28 mouse cellular contexts compared by ENCODE assay signal in genomic region chr4:150842045-150842444, GRCm38 (mm10).
"Had no signal": no experiment of that assay in that cellular context is flagged by ENCODE, and none has a peak within 500 bp of the region (broad histone marks: within the 10 kb centered on the region; RNA-seq: fewer than 3 reads in every experiment).

No protein-coding gene starts in this region.

- H3K9me3 ChIP-seq: heart, embryonic 13.5 days; heart, embryonic 15.5 days; hindbrain, embryonic 10.5 days; hindbrain, embryonic 12.5 days; intestine, embryonic 15.5 days; limb, embryonic 13.5 days; limb, embryonic 15.5 days; liver, embryonic 12.5 days had no signal

- H3K9ac ChIP-seq: heart, embryonic 13.5 days; heart, embryonic 15.5 days; hindbrain, embryonic 12.5 days; hindbrain, embryonic 14.5 days; intestine, embryonic 15.5 days; limb, embryonic 13.5 days; limb, embryonic 15.5 days; liver, embryonic 12.5 days; liver, embryonic 14.5 days had no signal

- DNase-seq: gastrocnemius, postnatal 14 days; gastrocnemius, postnatal 36 days; heart, adult 11 months; heart, adult 2 months; heart, postnatal 14 days; heart, postnatal 4 days; kidney, adult 18-20 months; kidney, adult 8-10 months; kidney, postnatal 14 days; kidney, postnatal 36 days; layer of hippocampus, adult 9-11 months; layer of hippocampus, postnatal 36 days; left cerebral cortex, postnatal 4 days had no signal

- ATAC-seq: hindbrain, embryonic 16.5 days; inflammation-experienced regulatory T-cells, adult 6 months; intestine, embryonic 15.5 days; intestine, postnatal 0 days; liver, embryonic 12.5 days had no signal

- H3K4me1 ChIP-seq: intestine, embryonic 15.5 days; limb, embryonic 13.5 days; liver, embryonic 12.5 days had no signal

- H3K36me3 ChIP-seq: heart, embryonic 13.5 days; heart, embryonic 15.5 days; hindbrain, embryonic 10.5 days; hindbrain, embryonic 12.5 days; intestine, embryonic 15.5 days; limb, embryonic 13.5 days; limb, embryonic 15.5 days; liver, embryonic 12.5 days had no signal

- H3K4me2 ChIP-seq: heart, embryonic 11.5 days; heart, embryonic 13.5 days; heart, embryonic 15.5 days; hindbrain, embryonic 12.5 days; hindbrain, embryonic 14.5 days; intestine, embryonic 15.5 days; limb, embryonic 13.5 days; limb, embryonic 15.5 days; liver, embryonic 12.5 days had no signal

- H3K27ac ChIP-seq: heart, adult 2 months; heart, embryonic 13.5 days; heart, embryonic 15.5 days; hindbrain, embryonic 10.5 days; hindbrain, embryonic 12.5 days; hindbrain, embryonic 14.5 days; intestine, embryonic 15.5 days; kidney, postnatal 0 days; limb, embryonic 13.5 days; limb, embryonic 15.5 days; liver, embryonic 12.5 days; liver, embryonic 14.5 days had no signal

- H3K4me3 ChIP-seq: heart, adult 2 months; heart, embryonic 13.5 days; heart, embryonic 15.5 days; hindbrain, embryonic 10.5 days; hindbrain, embryonic 12.5 days; intestine, embryonic 15.5 days; limb, embryonic 13.5 days; limb, embryonic 15.5 days; liver, embryonic 12.5 days had no signal

- H3K27me3 ChIP-seq: heart, embryonic 13.5 days; heart, embryonic 15.5 days; hindbrain, embryonic 12.5 days; intestine, embryonic 15.5 days; limb, embryonic 13.5 days; limb, embryonic 15.5 days; liver, embryonic 12.5 days had no signal
